Mouse (Mus musculus): ENCODE measurements around the gene Hyal1.

Gene Hyal1

GRCm38 (mm10) chr9:107576357-107577107 is at the start of gene Hyal1:
Hyal1 (plus strand) TSS chr9:107576927.
- in situ Hi-C loops (cut with MboI, MseI): no loop called here

GRCm38 (mm10) chr9:107533791-107534407 is 42.8 kb upstream of the Hyal1 start, which contains the start of gene Tmem115:
Tmem115 (plus strand) TSS chr9:107533945.
- in situ Hi-C loops (cut with MboI, MseI): no loop called here

- in situ Hi-C loops (cut with MboI, MseI): no loop called here
Measured at GRCm38 (mm10) chr9:107534408-107535202, 42.1 kb upstream of the Hyal1 start.

- in situ Hi-C loops (cut with MboI, MseI): no loop called here
Measured at GRCm38 (mm10) chr9:107538231-107538630, 38.5 kb upstream of the Hyal1 start.

- in situ Hi-C loops (cut with MboI, MseI): no loop called here
Measured at GRCm38 (mm10) chr9:107538711-107539110, 38.0 kb upstream of the Hyal1 start.

GRCm38 (mm10) chr9:107539940-107540339 is 36.8 kb upstream of the Hyal1 start:
- in situ Hi-C loops (cut with MboI, MseI): loop anchor here (10.0 kb wide), 1 partner anchor 1175 kb away; the partner anchor contains the start of gene Dusp7

GRCm38 (mm10) chr9:107540420-107540819 is 36.3 kb upstream of the Hyal1 start:
- in situ Hi-C loops (cut with MboI, MseI): loop anchor here (10.0 kb wide), 1 partner anchor 1176 kb away; the partner anchor contains the start of gene Dusp7

GRCm38 (mm10) chr9:107541005-107541404 is 35.7 kb upstream of the Hyal1 start:
- in situ Hi-C loops (cut with MboI, MseI): loop anchor here (10.0 kb wide), 1 partner anchor 1176 kb away; the partner anchor contains the start of gene Dusp7

GRCm38 (mm10) chr9:107541474-107542351 is 35.0 kb upstream of the Hyal1 start, which contains the start of the genes Cyb561d2 and Nprl2:
Cyb561d2 (minus strand) TSS chr9:107542193.
Nprl2 (plus strand) TSS chr9:107542226.
- in situ Hi-C loops (cut with MboI, MseI): loop anchor here (10.0 kb wide), 1 partner anchor 1177 kb away; the partner anchor contains the start of gene Dusp7

GRCm38 (mm10) chr9:107542352-107542686 is 34.4 kb upstream of the Hyal1 start:
- in situ Hi-C loops (cut with MboI, MseI): loop anchor here (10.0 kb wide), 1 partner anchor 1178 kb away; the partner anchor contains the start of gene Dusp7

GRCm38 (mm10) chr9:107542721-107543120 is 34.0 kb upstream of the Hyal1 start:
- in situ Hi-C loops (cut with MboI, MseI): loop anchor here (10.0 kb wide), 1 partner anchor 1178 kb away; the partner anchor contains the start of gene Dusp7

- in situ Hi-C loops (cut with MboI, MseI): loop anchor here (10.0 kb wide), 1 partner anchor 1178 kb away; the partner anchor contains the start of gene Dusp7
Measured at GRCm38 (mm10) chr9:107543299-107543698, 33.4 kb upstream of the Hyal1 start.

GRCm38 (mm10) chr9:107544196-107544700 is 32.5 kb upstream of the Hyal1 start:
- in situ Hi-C loops (cut with MboI, MseI): loop anchor here (10.0 kb wide), 1 partner anchor 1179 kb away; the partner anchor contains the start of gene Dusp7

GRCm38 (mm10) chr9:107544729-107545128 is 32.0 kb upstream of the Hyal1 start:
- in situ Hi-C loops (cut with MboI, MseI): loop anchor here (10.0 kb wide), 1 partner anchor 1180 kb away; the partner anchor contains the start of gene Dusp7

GRCm38 (mm10) chr9:107545199-107545598 is 31.5 kb upstream of the Hyal1 start:
- in situ Hi-C loops (cut with MboI, MseI): loop anchor here (10.0 kb wide), 1 partner anchor 1180 kb away; the partner anchor contains the start of gene Dusp7

- in situ Hi-C loops (cut with MboI, MseI): loop anchor here (10.0 kb wide), 1 partner anchor 1181 kb away; the partner anchor contains the start of gene Dusp7
Measured at GRCm38 (mm10) chr9:107545602-107546001, 31.1 kb upstream of the Hyal1 start.

- in situ Hi-C loops (cut with MboI, MseI): loop anchor here (10.0 kb wide), 1 partner anchor 1182 kb away; the partner anchor contains the start of gene Dusp7
Measured at GRCm38 (mm10) chr9:107547026-107547425, 29.7 kb upstream of the Hyal1 start, which contains the start of gene Zmynd10. Zmynd10 (plus strand) TSS chr9:107547298.

- in situ Hi-C loops (cut with MboI, MseI): loop anchor here (10.0 kb wide), 1 partner anchor 1183 kb away; the partner anchor contains the start of gene Dusp7
Measured at GRCm38 (mm10) chr9:107547957-107548356, 28.8 kb upstream of the Hyal1 start.

GRCm38 (mm10) chr9:107548820-107549219 is 27.9 kb upstream of the Hyal1 start:
- in situ Hi-C loops (cut with MboI, MseI): loop anchor here (10.0 kb wide), 1 partner anchor 1184 kb away; the partner anchor contains the start of gene Dusp7

All from regulatory T cell (primary cell).